ENCODE assay signal across 10 mouse cellular contexts in genomic region chr2:93809931-93810330, GRCm38 (mm10). TPM values are rescaled to one million over a fixed set of nuclear protein-coding genes. Genes with fewer than 3 reads are reported as not detected.
DNase-seq lines count a peak whose midpoint lies in the region; ATAC-seq and TF ChIP-seq lines count a peak whose summit lies in the region.
"Had no signal": no experiment of that assay in that cellular context is flagged by ENCODE, and none has a peak within 500 bp of the region (broad histone marks: within the 10 kb centered on the region; RNA-seq: fewer than 3 reads in every experiment).

No protein-coding gene starts in this region.

- TF ChIP-seq CTCF in C2C12 (IDR thresholded peaks at IDR 0.05; ENCODE audit: control insufficient read depth, insufficient read depth, insufficient read length) = peak; percentile 98

- no peaks in the 10 kb centered on the region for H3K79me2 ChIP-seq in C2C12 (ENCODE audit: control insufficient read depth, insufficient read depth)

- peak; percentile 64 for DNase-seq in adrenal gland, postnatal 10 days
- DNase-seq in embryonic facial prominence, embryonic 14.5 days (ENCODE audit: low spot score) = peak; percentile 29
- DNase-seq in lung, adult 18-20 months = peak; percentile 30 to 37
- no peak for DNase-seq in yolk sac, embryonic 10.5 days (ENCODE audit: low spot score)

- no peaks in the 10 kb centered on the region for H3K4me1 ChIP-seq in intestine, embryonic 15.5 days (replicated peaks)
- H3K4me1 ChIP-seq in intestine, embryonic 16.5 days (ENCODE audit: control insufficient read depth, insufficient read depth, low read length) = no peaks in the 10 kb centered on the region
- no peaks in the 10 kb centered on the region for H3K4me1 ChIP-seq in embryonic facial prominence, embryonic 14.5 days (ENCODE audit: control insufficient read depth, insufficient read depth, low read length)
- H3K4me1 ChIP-seq: limb, embryonic 13.5 days; stomach, embryonic 15.5 days had no signal

- no peak overlapping the region for H3K27ac ChIP-seq in intestine, embryonic 15.5 days
- H3K27ac ChIP-seq in intestine, embryonic 16.5 days (ENCODE audit: low read length) = no peak overlapping the region
- H3K27ac ChIP-seq in embryonic facial prominence, embryonic 14.5 days (replicated peaks; ENCODE audit: low read depth, low read length) = no peak overlapping the region
- H3K27ac ChIP-seq: limb, embryonic 13.5 days; stomach, embryonic 15.5 days had no signal

- no peaks in the 10 kb centered on the region for H3K79me3 ChIP-seq in C2C12 (ENCODE audit: low read depth)

- peaks cover 19% of the 10 kb centered on the region for H3K36me3 ChIP-seq in intestine, embryonic 15.5 days
- peaks cover 5% of the 10 kb centered on the region; the same call in 1 of the 2 replicates for H3K36me3 ChIP-seq in intestine, embryonic 16.5 days (ENCODE audit: control insufficient read depth, insufficient read depth, low read length)
- H3K36me3 ChIP-seq in C2C12 (ENCODE audit: control insufficient read depth, insufficient read depth) = peaks cover 43% of the 10 kb centered on the region
- H3K36me3 ChIP-seq in embryonic facial prominence, embryonic 14.5 days (ENCODE audit: control insufficient read depth, insufficient read depth, low read length) = peaks cover 81% of the 10 kb centered on the region

- 0 out of 2 replicates have a peak, but pooled peaks have one; percentile 43 for ATAC-seq in intestine, embryonic 15.5 days
- no peak for ATAC-seq in intestine, embryonic 16.5 days
- ATAC-seq in embryonic facial prominence, embryonic 14.5 days (ENCODE audit: low read depth) = no peak
- ATAC-seq in activated CD4-positive, CD25-positive, alpha-beta regulatory T cell, adult 4 months = no peak

- no peak overlapping the region for H3K9ac ChIP-seq in intestine, embryonic 15.5 days
- H3K9ac ChIP-seq in intestine, embryonic 16.5 days (ENCODE audit: low read depth, low read length) = no peak overlapping the region
- H3K9ac ChIP-seq in embryonic facial prominence, embryonic 14.5 days (ENCODE audit: low read depth, low read length) = no peak overlapping the region
- H3K9ac ChIP-seq: limb, embryonic 13.5 days; stomach, embryonic 15.5 days had no signal

- WGBS in intestine, embryonic 15.5 days = 11% methylated on average over 2 of the region's 2 CpGs
- WGBS in intestine, embryonic 16.5 days = 10% methylated on average over 2 of the region's 2 CpGs
- 16% methylated on average over 2 of the region's 2 CpGs for WGBS in embryonic facial prominence, embryonic 14.5 days

- H3K9me3 ChIP-seq in intestine, embryonic 15.5 days = no peaks in the 10 kb centered on the region
- no peaks in the 10 kb centered on the region for H3K9me3 ChIP-seq in intestine, embryonic 16.5 days (ENCODE audit: control insufficient read depth, low read length)
- no peaks in the 10 kb centered on the region for H3K9me3 ChIP-seq in embryonic facial prominence, embryonic 14.5 days (ENCODE audit: control insufficient read depth, low read length)
- H3K9me3 ChIP-seq: limb, embryonic 13.5 days; stomach, embryonic 15.5 days had no signal

- no peaks in the 10 kb centered on the region for H3K27me3 ChIP-seq in intestine, embryonic 15.5 days (replicated peaks)
- no peaks in the 10 kb centered on the region for H3K27me3 ChIP-seq in intestine, embryonic 16.5 days (replicated peaks; ENCODE audit: control insufficient read depth, insufficient read depth, low read length)
- no peaks in the 10 kb centered on the region for H3K27me3 ChIP-seq in C2C12 (ENCODE audit: control insufficient read depth, insufficient read depth, insufficient read length)
- no peaks in the 10 kb centered on the region for H3K27me3 ChIP-seq in embryonic facial prominence, embryonic 14.5 days (replicated peaks; ENCODE audit: control insufficient read depth, insufficient read depth, low read length)
- H3K27me3 ChIP-seq: limb, embryonic 13.5 days; stomach, embryonic 15.5 days had no signal

- H3K4me2 ChIP-seq in intestine, embryonic 15.5 days (replicated peaks) = no peak overlapping the region
- H3K4me2 ChIP-seq in intestine, embryonic 16.5 days (ENCODE audit: low read depth, low read length) = no peak overlapping the region
- H3K4me2 ChIP-seq in embryonic facial prominence, embryonic 14.5 days (ENCODE audit: low read depth, low read length) = no peak overlapping the region
- H3K4me2 ChIP-seq: limb, embryonic 13.5 days; stomach, embryonic 15.5 days had no signal

- no peak overlapping the region for H3ac ChIP-seq in C2C12 (ENCODE audit: control insufficient read depth, insufficient read length, low read depth)

- no peak overlapping the region for H3K4me3 ChIP-seq in intestine, embryonic 15.5 days (replicated peaks)
- no peak overlapping the region for H3K4me3 ChIP-seq in intestine, embryonic 16.5 days (ENCODE audit: low read length)
- H3K4me3 ChIP-seq in C2C12 (ENCODE audit: insufficient read depth, poor library complexity, severe bottlenecking) = no peak overlapping the region
- no peak overlapping the region for H3K4me3 ChIP-seq in embryonic facial prominence, embryonic 14.5 days (ENCODE audit: low read depth, low read length)
- H3K4me3 ChIP-seq: limb, embryonic 13.5 days; stomach, embryonic 15.5 days had no signal

TF ChIP-seq in C2C12, 6 proteins besides CTCF, POLR2A, EP300 and RAD21:
- no peak for TF ChIP-seq MYOG (IDR thresholded peaks at IDR 0.05; ENCODE audit: control insufficient read depth, extremely low read depth, insufficient read length)
- TF ChIP-seq USF1 (IDR thresholded peaks at IDR 0.05; ENCODE audit: low read depth) = no peak
- TF ChIP-seq MAX (IDR thresholded peaks at IDR 0.05) = no peak
- TF ChIP-seq MYOD1 (IDR thresholded peaks at IDR 0.05; ENCODE audit: control insufficient read depth, insufficient read length, low read depth) = no peak
- TF ChIP-seq CEBPB (IDR thresholded peaks at IDR 0.05; ENCODE audit: low read depth) = no peak
- no peak for TF ChIP-seq FOSL1 (IDR thresholded peaks at IDR 0.05; ENCODE audit: insufficient read depth, low read length, poor library complexity, severe bottlenecking)

RNA-seq across cellular contexts. Expression of gene Ext2, which starts 12.4 kb away (rescaled TPM):
- polyA plus RNA-seq in intestine, embryonic 15.5 days (2015; fragmentation: Nextera tagmentation; extraction: Ambion mirVana) = 92.9 and 93.6 TPM in 2 replicates
- polyA plus RNA-seq in intestine, embryonic 16.5 days (2015; fragmentation: Nextera tagmentation; extraction: Ambion mirVana) = 81.5 and 87.3 TPM in 2 replicates
- 73.2 TPM for polyA plus RNA-seq in C2C12 (2012; fragmentation: generic; extraction: Trizol)
- 10 to 100 TPM; 79.1 to 80.4 TPM for total RNA-seq in adrenal gland, postnatal 10 days (2021)
- 115 and 126 TPM in 2 replicates for polyA plus RNA-seq in embryonic facial prominence, embryonic 14.5 days (2014; fragmentation: Nextera tagmentation; extraction: Ambion mirVana)
- polyA plus RNA-seq in activated CD4-positive, CD25-positive, alpha-beta regulatory T cell, adult 4 months (2017; shearing (Covaris generic)) = 10 to 100 TPM; 12.6 to 15.0 TPM

RNA-seq across cellular contexts. Expression of gene Accs, which starts 39.8 kb away (rescaled TPM):
- polyA plus RNA-seq in intestine, embryonic 15.5 days (2015; fragmentation: Nextera tagmentation; extraction: Ambion mirVana) = 5.4 and 6.8 TPM in 2 replicates
- 5.4 and 6.1 TPM in 2 replicates for polyA plus RNA-seq in intestine, embryonic 16.5 days (2015; fragmentation: Nextera tagmentation; extraction: Ambion mirVana)
- polyA plus RNA-seq in C2C12 (2012; fragmentation: generic; extraction: Trizol) = 2.4 TPM
- 10 to 100 TPM; 13.8 to 14.2 TPM for total RNA-seq in adrenal gland, postnatal 10 days (2021)
- 5.7 and 7.0 TPM in 2 replicates for polyA plus RNA-seq in embryonic facial prominence, embryonic 14.5 days (2014; fragmentation: Nextera tagmentation; extraction: Ambion mirVana)
- polyA plus RNA-seq in activated CD4-positive, CD25-positive, alpha-beta regulatory T cell, adult 4 months (2017; shearing (Covaris generic)) = 10 to 100 TPM; 14.1 to 17.1 TPM

RNA-seq across cellular contexts. Expression of gene Accsl, which starts 59.0 kb away (rescaled TPM):
- polyA plus RNA-seq in intestine, embryonic 15.5 days (2015; fragmentation: Nextera tagmentation; extraction: Ambion mirVana) = not detected in 2 replicates
- not detected in 2 replicates for polyA plus RNA-seq in intestine, embryonic 16.5 days (2015; fragmentation: Nextera tagmentation; extraction: Ambion mirVana)
- 0.15 TPM for polyA plus RNA-seq in C2C12 (2012; fragmentation: generic; extraction: Trizol)
- total RNA-seq in adrenal gland, postnatal 10 days (2021) = 1 to 10 TPM; 1.3 to 1.4 TPM
- polyA plus RNA-seq in embryonic facial prominence, embryonic 14.5 days (2014; fragmentation: Nextera tagmentation; extraction: Ambion mirVana) = 0.53 TPM in 1 of 2 replicates, not detected in the other
- polyA plus RNA-seq in activated CD4-positive, CD25-positive, alpha-beta regulatory T cell, adult 4 months (2017; shearing (Covaris generic)) = not detected
- polyA plus RNA-seq: limb, embryonic 13.5 days had no signal
